Mouse (Mus musculus) retina, adult 2 months (tissue): Measurements from ENCODE around the gene Wwox.

Experiments
- DNase-seq: peaks from one replicate; pipeline ENCODE4 v3.0.0-alpha.2; 2012; ENCODE audit warnings: low read depth, low spot score

Wwox gene

DNA sequence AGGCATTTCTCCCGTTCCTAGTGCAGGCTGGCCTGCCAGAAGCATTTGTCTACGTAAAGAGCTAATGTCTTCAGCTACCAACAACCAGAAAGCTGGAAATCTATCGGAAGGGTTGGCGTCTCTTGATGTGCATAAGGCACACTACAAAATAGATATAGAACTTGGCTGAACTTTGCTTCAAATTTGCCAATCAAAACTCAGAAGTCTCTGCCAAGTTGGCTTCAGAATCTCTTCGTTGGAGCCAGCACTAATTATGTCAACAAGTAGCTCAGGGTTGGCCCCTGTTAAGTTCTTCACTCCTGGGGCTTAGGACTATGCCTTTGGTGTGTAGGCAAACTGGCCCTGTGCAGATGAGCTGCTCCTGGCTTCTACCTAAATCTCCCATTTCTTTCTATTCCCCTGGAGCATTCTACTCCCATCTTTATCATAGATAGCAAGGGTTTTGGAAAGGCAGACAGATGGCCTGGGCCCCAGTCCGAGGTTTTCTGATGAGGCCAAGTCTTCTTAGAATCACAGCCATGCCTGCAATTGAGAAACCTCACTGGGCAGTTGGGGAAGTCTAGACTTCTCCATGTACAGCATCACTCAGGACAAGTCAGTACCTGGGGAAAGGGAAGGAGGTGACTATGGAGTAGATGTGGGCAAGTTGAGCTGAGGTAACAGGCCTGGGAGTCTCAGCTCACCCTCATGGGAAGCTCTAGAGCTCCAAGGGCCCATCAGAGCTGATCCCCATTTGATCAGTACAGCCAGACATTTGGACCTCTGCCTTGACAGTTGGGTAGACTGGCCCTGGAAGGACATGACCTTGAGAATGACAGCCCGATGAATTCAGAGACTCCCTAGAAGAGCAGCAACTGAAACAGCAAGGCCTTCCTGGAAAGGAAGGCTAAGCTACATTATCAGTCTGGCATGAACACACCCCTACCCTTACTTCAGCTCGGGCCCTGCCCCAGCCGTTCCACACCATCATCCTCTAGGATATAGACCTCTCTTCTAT is 569.5 kb downstream of the Wwox start:
- DNase-seq = no peak

DNA sequence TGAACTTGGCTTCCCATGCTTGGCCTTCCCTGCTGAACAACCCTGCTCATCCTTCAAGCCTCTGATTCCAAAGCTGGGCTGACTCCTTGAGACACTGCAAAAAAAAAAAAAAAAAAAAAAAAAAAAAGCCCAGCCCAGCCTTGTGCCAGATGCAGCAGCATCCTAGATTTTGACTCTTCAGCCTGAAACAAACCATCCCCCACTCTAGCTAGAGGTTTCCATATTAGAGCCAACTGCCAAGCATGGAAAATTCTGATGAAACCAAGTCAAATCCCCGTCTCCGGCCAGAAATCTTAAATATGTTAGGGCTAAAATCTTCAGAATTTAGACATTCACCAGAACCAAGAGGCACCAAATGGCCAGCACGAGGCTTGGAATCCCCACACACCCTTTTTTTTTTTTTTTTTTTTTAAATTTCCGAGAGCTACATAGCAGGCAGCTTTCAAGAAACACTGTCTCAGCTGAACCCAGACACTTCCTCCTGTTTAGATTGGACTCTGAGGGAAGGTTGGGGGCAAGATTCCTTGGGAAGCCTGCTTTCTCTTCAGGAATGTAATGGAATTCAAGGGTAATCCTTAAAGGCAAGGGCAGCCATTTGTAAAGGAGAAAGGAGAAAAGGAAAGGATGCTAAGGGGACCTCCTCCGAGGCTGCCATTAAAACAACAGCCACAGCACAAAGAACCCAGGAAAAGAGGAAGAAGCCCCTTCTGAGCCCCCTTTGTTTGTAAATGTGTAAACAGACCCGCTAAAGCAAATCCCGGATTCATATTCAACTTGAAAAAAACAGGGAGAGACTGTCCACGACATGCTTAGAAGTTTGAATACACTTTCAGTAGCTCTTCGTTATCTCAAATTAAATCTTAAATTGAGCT is 570.7 kb downstream of the Wwox start:
- DNase-seq = no peak

DNA sequence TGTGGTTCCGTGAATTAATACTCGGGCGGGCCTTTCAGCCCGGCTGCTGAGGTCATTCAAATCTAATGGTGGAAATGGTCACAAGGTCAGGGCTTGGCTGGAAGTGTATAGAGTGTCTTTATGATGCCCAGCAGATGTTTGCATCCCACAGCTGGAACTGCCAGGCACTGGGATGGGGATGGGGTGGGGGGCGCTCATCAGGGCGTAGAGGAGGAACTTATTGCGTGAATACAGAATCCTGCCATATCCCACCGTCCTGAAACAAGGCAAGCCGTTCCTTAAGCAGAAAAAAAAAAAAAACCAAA is 571.3 kb downstream of the Wwox start:
- no peak for DNase-seq

DNA sequence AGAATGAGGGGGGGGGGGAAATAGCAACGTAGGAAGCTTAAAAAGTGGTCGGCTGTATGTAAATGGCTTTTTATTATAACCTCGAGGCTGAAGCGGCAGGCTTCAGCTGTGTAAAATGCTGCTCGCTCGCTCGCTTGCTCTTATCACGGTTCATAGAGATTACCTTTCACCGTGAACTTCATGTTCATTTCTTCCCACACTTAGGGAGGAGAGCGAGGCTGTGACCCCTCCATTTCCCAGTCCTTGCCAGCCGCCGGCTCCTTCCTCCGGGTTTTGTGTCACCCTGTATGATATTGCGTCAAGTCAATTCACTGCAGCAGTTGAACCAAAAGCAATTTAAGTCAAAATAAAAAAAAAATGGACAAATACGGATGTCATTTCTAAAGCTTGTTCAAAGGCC is 580.2 kb downstream of the Wwox start:
- DNase-seq = no peak

DNA sequence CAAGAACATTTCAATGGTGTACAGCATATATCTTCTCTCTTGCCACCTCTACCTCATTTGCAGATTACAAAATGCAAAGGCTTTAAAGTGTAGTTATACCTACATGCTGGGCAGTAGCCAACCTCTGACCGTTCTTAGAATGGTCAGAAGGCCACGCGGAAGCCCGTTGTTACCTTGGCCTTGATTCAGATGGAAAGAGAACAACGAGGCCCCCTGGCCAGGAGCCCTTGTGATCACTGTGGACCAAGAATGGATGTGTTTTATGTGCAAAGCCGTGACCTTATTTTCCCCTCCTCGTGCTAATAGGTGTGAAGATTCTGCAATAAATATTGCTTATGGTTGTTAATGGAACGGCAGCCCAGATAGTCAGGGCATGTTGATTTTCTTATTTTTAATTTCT is 582.3 kb downstream of the Wwox start:
- DNase-seq = no peak

DNA sequence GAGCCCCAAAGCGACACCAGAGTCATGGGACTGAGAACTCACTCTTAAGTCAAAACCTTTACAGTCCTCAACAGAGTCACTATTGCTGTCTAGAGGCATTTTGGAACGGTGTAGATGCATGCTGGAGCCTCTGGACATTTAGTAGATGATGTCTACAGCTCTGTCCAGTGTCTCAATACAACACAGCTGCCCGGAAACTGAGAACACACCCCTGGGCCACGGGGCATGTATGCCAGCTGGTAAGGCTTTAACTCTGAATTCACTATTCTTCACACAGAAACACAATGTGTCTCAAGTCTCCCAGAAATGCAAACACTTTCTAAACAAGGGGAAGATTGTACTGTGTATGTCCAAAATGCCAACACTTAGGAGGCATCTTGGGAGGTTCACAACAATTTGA is 584.6 kb downstream of the Wwox start:
- DNase-seq = no peak

DNA sequence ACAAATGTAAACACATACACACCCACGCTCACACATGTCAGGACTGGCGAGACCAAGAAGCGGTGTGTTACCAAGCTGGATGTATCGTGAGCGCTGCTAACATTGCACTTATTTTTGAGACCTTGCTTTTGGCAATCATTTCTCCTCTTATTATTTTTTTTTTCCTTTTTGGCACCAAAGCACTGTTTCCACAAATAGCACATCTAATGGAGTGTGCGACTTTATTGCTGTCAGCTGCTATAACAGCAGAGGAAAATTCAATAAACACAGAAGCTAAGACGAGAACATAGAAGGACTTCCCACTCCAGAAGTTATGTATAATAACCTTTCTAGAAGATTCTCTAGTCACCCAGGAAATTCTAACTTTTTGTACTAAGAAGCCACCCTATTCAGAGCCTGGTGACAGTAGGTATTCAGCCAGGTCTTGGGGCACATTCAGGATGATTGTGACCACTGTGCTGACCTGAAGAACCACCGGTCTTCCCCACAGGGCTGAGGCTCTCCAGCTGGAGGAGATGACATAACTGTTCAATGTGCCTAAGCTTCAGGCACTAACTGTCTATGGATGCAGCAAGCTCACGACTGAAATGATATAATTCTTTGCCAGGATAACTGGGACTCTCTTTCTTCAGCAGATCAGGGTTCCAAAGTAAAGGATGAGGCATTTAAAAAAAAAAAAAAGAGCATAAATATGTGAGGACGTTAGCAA is 586.1 kb downstream of the Wwox start:
- no peak for DNase-seq

DNA sequence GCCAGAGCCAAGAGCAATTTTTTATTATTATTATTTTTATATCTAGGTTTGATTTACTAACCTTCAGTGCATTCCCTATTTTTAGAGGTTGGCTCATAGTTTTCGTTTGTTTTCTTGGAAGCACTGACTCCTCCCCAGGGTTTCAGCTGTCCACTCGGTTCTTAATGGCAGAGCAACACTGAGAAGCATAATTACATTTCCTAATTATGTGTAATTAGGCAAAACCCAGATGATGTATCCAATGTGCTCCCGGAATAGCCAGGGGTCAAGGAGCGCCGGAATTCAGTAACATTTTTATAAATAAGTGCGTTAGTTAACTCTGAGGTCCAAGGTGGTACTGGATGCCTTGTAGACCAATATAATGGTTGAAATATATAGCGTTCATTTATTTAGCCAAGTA is 586.7 kb downstream of the Wwox start:
- DNase-seq = no peak

DNA sequence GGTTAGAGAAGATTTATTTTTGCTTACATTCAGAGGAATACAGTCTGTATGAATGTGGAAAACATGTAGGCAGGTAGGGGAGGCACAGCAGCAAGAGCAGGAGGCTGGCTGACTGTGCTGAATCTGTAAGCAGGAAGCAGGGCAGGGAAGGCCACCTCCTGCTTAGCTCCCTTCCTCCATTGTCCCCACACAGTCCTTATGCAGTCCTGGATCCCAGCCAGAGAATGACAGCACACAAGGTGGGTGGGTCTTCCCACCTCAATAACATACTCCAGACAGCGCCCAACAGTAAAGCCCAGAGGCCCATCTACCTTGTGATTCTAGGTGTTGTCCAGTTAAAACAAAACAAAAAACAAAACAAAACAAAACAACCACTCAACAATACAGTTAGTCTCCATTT is 593.7 kb downstream of the Wwox start:
- no peak for DNase-seq

DNA sequence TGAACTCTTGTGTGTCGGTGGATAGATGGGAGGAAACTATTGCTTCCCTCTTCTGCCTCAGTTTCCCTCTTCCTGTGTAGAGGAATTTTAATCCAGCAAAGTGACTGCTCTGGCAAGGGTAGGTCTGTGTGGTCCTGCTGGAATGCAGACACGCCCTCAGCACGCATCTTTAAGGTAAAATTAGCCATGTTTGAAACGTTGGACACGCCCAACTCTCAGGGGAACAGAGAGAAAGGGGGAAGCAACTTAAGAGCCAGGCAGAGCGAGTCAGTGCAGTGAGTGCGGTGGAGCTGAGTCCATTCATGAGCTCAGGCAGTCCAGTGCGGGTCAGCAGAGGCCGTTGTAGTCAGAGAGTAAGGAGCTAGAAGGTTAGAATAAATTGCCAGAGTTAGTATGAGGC is 596.6 kb downstream of the Wwox start:
- no peak for DNase-seq

DNA sequence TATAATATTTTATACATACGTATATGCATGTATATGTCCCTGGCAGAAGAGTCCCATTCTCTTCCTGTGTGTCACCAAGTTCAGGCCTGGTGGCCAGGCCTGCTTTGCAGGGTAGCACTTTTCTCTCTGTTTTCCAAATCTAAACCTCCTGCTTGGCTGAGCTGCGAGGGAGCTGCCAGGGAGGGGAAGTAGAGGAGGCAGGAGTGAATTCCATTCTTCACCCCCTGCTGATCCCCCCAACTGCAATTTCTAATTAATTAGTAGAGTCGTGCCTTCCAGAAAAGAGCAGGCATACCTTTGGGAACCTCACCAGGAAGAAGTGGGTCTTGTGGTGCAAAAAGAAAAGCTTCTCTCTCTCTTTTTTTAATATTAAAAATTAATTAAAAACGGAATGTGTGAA is 599.0 kb downstream of the Wwox start:
- no peak for DNase-seq

DNA sequence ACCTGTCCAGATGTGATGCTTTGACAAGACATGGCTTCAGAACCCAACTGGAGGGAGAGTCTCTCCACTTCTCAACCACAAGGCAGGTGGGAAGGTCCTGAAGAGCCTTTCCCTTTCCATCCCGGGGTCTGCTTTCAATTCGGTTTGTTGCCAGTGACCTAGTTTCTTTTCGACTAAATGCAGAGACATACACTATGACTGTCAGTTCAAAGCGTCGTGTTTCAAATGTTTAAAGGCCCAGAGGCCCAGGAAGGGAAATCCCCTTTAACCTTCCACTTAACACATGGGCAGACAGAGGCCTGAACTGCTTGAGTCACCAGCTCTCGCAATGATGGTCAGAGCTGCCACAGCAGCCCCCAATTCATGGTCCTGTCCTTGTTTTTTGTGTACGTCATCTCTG is 606.3 kb downstream of the Wwox start:
- DNase-seq = no peak

DNA sequence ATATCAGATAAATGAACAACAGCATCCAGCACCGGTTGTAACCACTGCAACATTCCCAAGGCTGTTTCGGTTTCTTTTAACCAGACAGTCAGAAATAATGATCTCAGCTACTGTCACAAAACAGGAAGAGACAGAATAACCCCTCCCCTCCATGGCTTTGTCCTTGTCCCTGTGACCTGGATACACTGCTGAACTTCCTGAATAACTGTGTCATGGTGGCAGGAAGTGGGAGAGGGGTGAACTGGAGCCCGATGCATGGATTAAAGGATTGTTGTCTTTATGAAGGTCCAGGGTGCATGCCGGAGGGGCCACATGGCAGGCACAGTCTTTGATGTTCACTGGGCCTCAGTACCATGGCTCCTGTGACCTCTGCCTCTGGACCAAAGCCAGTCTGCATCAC is 607.0 kb downstream of the Wwox start:
- DNase-seq = no peak

DNA sequence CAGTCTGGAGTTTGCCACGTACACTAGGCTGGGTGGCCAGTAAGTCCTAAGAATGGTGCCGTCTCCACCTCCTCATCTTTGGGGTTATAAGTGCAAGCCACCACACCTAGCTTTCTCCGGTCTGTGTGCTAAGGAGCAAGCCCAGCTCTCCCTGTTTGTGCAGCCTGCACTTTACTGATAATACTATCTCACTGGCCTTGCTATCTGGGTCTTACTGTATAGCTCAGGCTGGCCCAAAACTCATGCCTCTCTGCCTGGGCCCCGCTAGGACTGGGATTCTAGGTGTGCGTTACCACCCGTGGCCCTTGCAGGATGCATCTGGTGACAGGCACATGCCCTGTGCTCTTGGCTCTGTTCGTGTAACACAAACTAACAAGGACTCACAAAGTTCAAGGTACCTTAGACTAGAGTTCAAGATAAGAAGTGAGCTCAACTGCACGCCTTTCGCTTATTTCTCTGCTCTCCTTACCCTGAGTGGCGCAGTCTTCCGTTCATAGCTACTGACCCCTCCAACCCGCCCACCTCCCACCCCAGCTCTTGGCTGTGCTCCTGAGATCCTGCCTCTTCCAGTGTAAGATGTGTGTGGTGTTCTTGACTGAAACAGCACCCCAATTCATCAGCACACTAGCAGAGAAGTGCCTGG is 618.9 kb downstream of the Wwox start:
- DNase-seq = no peak

DNA sequence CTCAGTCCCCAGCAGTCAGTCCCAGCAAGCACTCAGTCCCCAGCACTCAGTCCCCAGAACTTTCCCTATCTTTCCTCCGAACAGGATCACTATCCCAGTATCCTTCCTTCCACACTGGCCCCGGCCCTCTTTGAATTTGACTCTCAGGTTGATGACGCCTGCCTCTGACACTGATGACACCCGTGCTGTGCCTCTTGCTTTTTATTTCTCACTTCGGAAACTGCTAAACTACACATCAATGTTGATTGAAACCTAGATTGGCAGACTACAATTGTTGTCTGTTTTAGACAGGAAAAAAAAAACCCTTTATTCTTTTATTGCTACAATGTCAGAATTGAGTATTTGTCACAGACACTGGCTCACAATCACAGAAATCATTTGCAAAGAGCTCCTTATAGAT is 624.2 kb downstream of the Wwox start:
- DNase-seq = no peak

DNA sequence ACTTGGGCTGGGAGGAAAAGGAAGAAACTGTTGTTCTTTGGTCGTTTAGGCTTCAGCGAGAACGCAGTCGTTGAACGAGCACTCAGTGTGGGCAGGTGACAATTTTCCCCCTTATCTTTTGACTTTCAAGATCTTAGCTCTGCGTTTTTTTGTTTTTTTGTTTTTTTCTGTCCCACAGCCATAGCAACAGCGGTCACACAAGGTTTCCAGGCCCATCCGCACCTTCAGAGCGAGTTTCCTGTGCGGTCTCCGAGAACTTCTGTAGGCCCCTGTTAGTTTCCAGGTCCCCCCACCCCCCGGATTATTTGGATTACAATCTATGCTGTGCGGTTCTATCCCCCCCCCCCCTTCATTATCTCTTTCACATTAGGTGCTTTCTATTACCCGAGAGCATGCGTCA is 625.2 kb downstream of the Wwox start:
- no peak for DNase-seq

DNA sequence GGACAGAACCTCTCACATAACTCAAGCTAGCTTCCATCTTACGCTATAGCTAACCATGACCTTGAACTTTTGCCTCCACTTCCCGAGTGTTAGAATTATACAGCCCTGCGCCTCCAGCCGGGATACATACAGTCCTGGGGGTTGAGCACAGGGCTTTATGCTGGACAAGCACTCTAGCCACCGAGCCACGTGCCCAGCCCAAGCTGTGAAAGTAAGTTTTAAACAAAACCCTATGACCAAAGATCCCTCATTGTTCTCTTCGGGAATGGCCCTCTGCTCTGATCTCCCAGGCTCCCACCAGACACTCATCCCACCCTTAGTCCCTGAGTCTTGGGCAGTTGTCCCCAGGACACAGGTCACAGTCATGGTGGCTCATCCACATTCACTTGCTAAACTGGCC is 625.9 kb downstream of the Wwox start:
- DNase-seq = no peak

DNA sequence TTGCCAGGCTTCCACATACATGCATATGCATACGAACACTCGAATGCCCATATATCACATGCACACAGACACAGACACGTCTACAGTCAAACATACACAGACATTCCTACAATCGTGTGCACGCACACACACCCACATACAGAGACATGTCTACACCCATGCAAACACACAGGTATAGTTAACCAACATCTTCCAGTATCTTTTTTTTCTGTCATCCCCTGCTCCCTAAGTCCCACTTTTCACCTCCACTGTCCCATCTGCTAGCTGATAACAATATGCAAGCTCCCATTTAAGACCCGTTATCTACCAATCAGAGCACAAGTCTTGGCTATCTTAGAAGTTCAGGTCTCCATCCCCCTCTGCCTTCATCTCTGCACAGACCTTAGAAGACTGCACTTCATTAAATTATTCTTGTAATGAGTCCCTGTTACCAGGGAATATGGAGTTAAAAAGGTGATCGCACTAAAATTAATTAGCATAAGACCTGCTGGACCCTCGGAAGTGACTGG is 627.1 kb downstream of the Wwox start:
- DNase-seq = no peak

DNA sequence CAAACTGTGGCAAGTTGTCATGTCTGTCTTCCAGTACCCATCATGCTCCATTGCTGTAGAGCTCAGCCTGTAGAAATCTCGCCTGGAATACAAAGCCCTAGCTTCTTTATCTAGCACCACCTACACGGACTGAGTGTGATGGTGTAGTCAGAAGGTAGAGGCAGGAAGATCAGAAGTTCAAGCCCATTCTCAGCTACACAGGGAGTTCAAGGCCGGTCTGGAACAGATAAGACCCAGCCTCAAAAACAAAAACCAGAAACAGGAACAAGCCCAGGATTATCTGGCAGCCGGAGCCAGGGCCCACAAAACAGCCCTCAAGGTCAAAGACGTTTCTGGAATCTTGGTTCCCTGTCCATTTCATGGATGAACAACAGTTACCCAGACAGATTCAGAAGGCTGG is 629.3 kb downstream of the Wwox start:
- DNase-seq = no peak

DNA sequence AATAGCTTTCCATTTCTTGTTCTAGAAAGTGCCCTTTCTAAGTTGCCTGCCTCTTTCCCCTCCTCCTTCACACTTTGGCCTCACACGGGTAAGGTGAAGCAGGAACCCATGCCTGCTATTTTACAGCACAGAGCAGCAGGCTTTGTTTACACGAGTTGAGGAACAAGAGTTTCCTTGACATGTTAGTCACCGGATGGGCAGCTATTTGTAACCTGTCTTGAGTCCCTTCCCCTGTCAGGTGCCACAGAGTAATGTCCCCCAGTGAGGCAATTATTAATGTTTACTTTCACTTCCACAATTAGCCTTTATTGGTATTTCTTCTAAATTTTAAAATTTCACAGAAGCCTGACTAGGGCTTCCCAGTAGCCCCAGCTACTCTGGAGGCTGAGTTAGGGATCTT is 630.8 kb downstream of the Wwox start:
- DNase-seq = no peak

DNA sequence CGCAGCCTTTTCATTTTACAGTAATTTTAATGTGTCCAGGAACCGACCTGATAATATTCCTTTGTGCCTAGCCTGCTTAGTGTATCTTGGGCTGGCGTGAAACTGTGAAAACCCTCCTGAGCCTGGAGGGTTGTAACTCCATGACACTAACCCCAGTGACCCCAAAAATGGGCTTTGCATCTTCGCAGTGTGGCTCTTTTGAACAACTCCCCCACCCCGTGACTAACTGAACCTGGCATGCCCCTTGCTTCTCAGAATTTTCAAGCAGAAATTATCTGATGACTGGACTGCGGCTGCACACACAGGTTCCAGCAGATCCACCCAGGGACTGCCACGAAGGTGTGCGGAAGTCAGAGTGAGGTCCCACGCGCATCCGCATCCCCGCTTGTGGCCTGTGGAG is 631.8 kb downstream of the Wwox start:
- DNase-seq = no peak

DNA sequence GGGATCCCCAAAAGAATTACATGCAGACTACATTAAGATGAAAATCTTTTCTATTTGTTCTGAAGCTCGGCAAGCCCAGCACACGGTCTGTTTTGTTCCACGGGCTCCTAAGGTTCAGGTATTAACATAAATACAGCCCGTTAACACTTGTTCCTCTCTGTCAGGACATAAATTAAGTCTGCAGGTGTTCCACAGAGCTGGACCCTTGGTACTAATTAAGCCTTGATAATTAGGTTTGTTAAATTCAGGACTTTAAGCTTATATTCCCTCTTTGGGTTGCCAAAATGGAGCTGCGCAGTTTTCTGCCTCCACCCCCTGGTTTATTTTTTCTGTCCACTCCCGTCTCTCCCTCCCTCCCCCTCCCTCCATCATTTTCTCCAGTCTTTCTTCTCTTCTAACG is 638.8 kb downstream of the Wwox start:
- no peak for DNase-seq
